Mouse (Mus musculus) cerebellum, adult 9-11 months (tissue): ENCODE measurements around the gene Gm6176.
"Not testable (repeated sequence)": the region's sequence is repeated elsewhere in the genome, so short reads cannot be mapped to it uniquely, and the experiment has no call there.

Source experiments
- DNase-seq: peaks from one replicate; pipeline ENCODE4 v3.0.0; 2022

Gene Gm6176

DNA sequence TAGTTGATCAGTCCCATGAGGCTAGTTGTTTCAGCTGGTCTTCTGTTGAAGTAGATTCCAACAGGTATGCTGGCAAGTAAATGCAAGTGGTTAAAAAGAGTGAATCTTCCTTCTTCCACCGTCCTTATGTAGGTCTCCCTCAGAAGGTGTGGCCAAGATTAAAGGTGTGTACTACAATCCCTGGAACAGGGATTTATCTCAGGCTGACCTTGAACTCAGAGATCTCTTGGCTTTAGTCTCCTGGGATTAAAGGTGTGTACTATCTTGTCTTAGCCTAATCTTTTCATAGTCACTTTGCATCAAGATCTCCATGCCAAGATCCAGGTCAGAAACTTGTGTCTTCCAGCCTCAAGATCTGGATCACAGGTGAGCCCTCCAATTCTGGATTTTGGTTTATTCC, at the start of gene Gm6176:
Gene Gm6176, minus strand, starts transcription at position 101 of the 400 bp plus-strand sequence.
- not testable (repeated sequence) for DNase-seq

GRCm38 (mm10) chr7:22068757-22069156, 12.7 kb upstream of the Gm6176 start, which contains the start of gene Vmn1r139:
Vmn1r139 (plus strand) TSS chr7:22069057.
- DNase-seq, result not testable (repeated sequence)

DNA sequence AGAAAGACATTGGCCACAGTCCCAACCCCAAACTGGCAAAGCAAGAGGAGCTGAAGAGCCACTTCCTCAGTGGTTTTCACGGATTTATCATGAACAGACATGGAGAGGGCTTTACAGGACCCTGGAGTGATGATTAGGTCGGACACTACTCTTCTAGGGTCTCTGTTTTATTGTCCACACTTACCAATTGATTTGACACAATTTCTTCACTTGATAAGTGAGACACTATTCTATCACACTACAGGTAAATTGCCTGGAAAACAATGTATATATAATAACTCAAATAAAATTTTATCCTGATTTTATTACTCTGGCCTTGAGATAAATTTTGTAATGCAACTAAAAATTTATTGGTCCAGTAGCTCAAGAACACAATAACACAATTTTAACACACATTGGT, 27.3 kb downstream of the Gm6176 start, which contains the start of gene Vmn1r138:
Gene Vmn1r138, minus strand, starts transcription at position 101 of the 400 bp plus-strand sequence.
- DNase-seq, result not testable (repeated sequence)
